Mouse (Mus musculus): ENCODE measurements around the gene Adamts20. TPM values are rescaled to one million over a fixed set of nuclear protein-coding genes. Genes with fewer than 3 reads are reported as not detected.

Adamts20 gene
- polyA plus RNA-seq, 1 experiment from 2014 or later = 2.8 TPM

DNA sequence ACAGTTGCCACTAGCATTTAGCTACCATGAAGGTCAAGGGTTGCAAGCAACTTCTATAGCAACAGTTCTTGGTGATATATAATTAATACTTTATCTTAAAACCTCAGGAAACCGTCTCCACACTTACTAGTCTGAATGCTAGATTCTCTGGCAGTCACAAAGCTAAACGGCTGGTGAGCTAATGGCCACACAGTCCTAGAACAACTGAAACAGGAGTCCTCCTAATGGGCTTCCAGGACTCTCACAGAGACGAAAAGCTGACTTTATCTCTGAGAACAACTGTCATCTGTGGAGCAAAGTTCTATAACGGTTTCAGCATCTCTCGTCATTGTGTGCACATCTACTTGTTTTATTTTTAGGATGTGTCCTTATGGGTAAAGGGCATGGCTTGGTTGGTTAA is 15.0 kb upstream of the Adamts20 start:
- peaks cover 12% of the 10 kb centered on the region for H3K4me1 ChIP-seq (replicated peaks; ENCODE audit: control insufficient read depth, insufficient read depth, low read length)
- ATAC-seq = no peak
- WGBS = 81% methylated on average over 5 of the region's 5 CpGs

DNA sequence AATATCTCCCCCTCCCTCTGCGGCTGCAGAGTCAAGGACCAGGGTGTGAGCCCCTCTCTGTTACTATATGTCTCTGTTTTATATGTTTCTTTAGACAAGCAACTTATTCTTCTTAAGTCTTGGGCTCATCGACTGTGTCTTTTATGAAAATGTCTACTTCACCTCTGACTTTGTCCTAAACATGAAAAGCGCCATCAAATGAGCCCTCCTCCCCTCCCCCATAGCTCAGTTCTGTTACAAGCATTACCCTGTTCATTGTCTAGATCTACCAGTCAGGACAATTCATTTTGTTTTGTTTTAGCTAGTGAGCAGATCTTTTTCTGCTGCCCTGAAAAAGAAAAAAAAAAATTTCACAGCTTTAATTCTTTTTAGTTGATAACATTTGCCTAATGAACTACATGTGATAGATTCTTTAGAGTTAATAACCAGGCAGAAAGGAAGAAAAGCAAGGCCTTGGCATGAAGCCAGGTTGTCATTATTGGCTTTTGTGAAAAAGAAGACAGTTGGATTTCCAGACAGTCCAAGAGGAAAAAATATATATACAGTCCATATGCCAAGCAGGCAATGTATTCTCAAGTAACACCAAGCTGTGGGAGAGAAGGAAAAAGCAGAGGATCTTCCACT is 14.4 kb upstream of the Adamts20 start:
- H3K27ac ChIP-seq (ENCODE audit: low read length) = no peak overlapping the region
- ATAC-seq = no peak
- no peaks in the 10 kb centered on the region for H3K27me3 ChIP-seq (replicated peaks; ENCODE audit: control insufficient read depth, insufficient read depth, low read length)
- 27% methylated on average over 3 of the region's 3 CpGs for WGBS
- no peak overlapping the region for H3K4me2 ChIP-seq (ENCODE audit: low read length)
- no peaks in the 10 kb centered on the region for H3K9me3 ChIP-seq (ENCODE audit: control insufficient read depth, low read length)
- H3K36me3 ChIP-seq (ENCODE audit: control insufficient read depth, insufficient read depth) = no peaks in the 10 kb centered on the region
- H3K4me1 ChIP-seq (replicated peaks; ENCODE audit: control insufficient read depth, insufficient read depth, low read length) = peaks cover 12% of the 10 kb centered on the region
- no peak overlapping the region for H3K9ac ChIP-seq (replicated peaks; ENCODE audit: low read depth, low read length)
- H3K4me3 ChIP-seq (replicated peaks; ENCODE audit: low read length) = no peak overlapping the region

More for the DNA sequence above, 15.0 kb upstream of the Adamts20 start:
- H3K9ac ChIP-seq (replicated peaks; ENCODE audit: low read depth, low read length) = no peak overlapping the region
- H3K27ac ChIP-seq (ENCODE audit: low read length) = no peak overlapping the region
- H3K36me3 ChIP-seq (ENCODE audit: control insufficient read depth, insufficient read depth) = no peaks in the 10 kb centered on the region
- H3K4me3 ChIP-seq (replicated peaks; ENCODE audit: low read length) = no peak overlapping the region
- H3K27me3 ChIP-seq (replicated peaks; ENCODE audit: control insufficient read depth, insufficient read depth, low read length) = no peaks in the 10 kb centered on the region
- H3K9me3 ChIP-seq (ENCODE audit: control insufficient read depth, low read length) = no peaks in the 10 kb centered on the region
- no peak overlapping the region for H3K4me2 ChIP-seq (ENCODE audit: low read length)

- H3K9me3 ChIP-seq (ENCODE audit: control insufficient read depth, low read length) = no peaks in the 10 kb centered on the region
- no peak overlapping the region for H3K4me3 ChIP-seq (replicated peaks; ENCODE audit: low read length)
- H3K9ac ChIP-seq (replicated peaks; ENCODE audit: low read depth, low read length) = no peak overlapping the region
- no peak for ATAC-seq
- no peak overlapping the region for H3K4me2 ChIP-seq (ENCODE audit: low read length)
- H3K36me3 ChIP-seq (ENCODE audit: control insufficient read depth, insufficient read depth) = no peaks in the 10 kb centered on the region
- peaks cover 12% of the 10 kb centered on the region for H3K4me1 ChIP-seq (replicated peaks; ENCODE audit: control insufficient read depth, insufficient read depth, low read length)
- H3K27me3 ChIP-seq (replicated peaks; ENCODE audit: control insufficient read depth, insufficient read depth, low read length) = no peaks in the 10 kb centered on the region
- WGBS = 12% methylated on average over 13 of the region's 13 CpGs
- H3K27ac ChIP-seq (ENCODE audit: low read length) = no peak overlapping the region
Measured at GRCm38 (mm10) chr15:94478706-94479105, 13.5 kb upstream of the Adamts20 start.

- Histone ChIP-seq H3K4me1 (replicated peaks; ENCODE audit: control insufficient read depth, insufficient read depth, low read length) (peaks cover 12% of the 10 kb centered on the region), H3K9ac (replicated peaks; ENCODE audit: low read depth, low read length) (no peak overlapping the region), H3K4me3 (replicated peaks; ENCODE audit: low read length) (no peak overlapping the region), H3K9me3 (ENCODE audit: control insufficient read depth, low read length) (no peaks in the 10 kb centered on the region), H3K27me3 (replicated peaks; ENCODE audit: control insufficient read depth, insufficient read depth, low read length) (no peaks in the 10 kb centered on the region), H3K36me3 (ENCODE audit: control insufficient read depth, insufficient read depth) (no peaks in the 10 kb centered on the region), H3K27ac (ENCODE audit: low read length) (no peak overlapping the region), H3K4me2 (ENCODE audit: low read length) (no peak overlapping the region)
- peak; percentile 28; the same call in 1 of the 2 replicates for ATAC-seq
- WGBS = 6% methylated on average over 7 of the region's 7 CpGs
Measured at GRCm38 (mm10) chr15:94477287-94477686, 12.1 kb upstream of the Adamts20 start.

DNA sequence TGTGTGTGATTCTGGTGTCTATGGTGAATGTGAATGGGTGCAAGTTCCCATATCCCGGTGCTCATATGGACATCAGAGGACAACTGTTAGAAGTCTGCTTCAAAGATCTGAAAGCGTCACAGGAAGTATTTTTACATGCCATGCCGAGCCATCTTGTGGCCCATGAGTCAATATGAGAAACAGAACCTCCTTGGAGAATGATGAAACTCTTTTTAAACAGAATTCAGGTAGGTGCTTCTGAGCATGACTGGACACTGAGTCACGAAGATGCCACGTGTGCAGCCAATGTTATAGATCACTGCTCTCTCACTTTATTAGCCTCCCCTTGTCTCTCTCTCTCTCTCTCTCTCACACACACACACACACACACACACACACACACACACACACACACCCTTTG is 10.8 kb upstream of the Adamts20 start:
- Histone ChIP-seq H3K4me3 (replicated peaks; ENCODE audit: low read length) (no peak overlapping the region), H3K9me3 (ENCODE audit: control insufficient read depth, low read length) (no peaks in the 10 kb centered on the region), H3K36me3 (ENCODE audit: control insufficient read depth, insufficient read depth) (no peaks in the 10 kb centered on the region), H3K27ac (ENCODE audit: low read length) (no peak overlapping the region), H3K27me3 (replicated peaks; ENCODE audit: control insufficient read depth, insufficient read depth, low read length) (no peaks in the 10 kb centered on the region), H3K4me2 (ENCODE audit: low read length) (no peak overlapping the region), H3K9ac (replicated peaks; ENCODE audit: low read depth, low read length) (no peak overlapping the region), H3K4me1 (replicated peaks; ENCODE audit: control insufficient read depth, insufficient read depth, low read length) (peaks cover 12% of the 10 kb centered on the region)
- WGBS = 93% methylated on average over 5 of the region's 5 CpGs
- no peak for ATAC-seq

DNA sequence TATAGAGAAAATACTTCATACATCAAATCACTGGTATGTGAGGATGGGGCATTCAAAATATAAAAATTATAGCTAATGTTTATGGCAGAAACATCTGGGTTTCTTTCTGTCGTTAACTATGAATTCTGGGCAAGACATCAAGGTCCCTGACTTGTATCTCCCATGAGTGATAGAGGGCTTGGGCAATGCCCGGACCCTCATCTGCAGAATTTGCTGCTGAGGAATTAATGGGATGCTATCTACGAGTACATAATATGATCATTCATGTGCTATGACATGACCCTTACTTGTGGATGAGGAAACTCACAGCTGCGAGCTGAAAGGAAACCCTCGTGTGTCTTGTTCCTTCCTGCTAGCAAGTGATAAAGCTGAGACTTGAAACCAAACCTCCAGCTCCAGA is 5.1 kb upstream of the Adamts20 start:
- Histone ChIP-seq H3K4me3 (replicated peaks; ENCODE audit: low read length) (no peak overlapping the region), H3K4me1 (replicated peaks; ENCODE audit: control insufficient read depth, insufficient read depth, low read length) (no peaks in the 10 kb centered on the region), H3K9ac (replicated peaks; ENCODE audit: low read depth, low read length) (no peak overlapping the region), H3K9me3 (ENCODE audit: control insufficient read depth, low read length) (no peaks in the 10 kb centered on the region), H3K27me3 (replicated peaks; ENCODE audit: control insufficient read depth, insufficient read depth, low read length) (no peaks in the 10 kb centered on the region), H3K36me3 (ENCODE audit: control insufficient read depth, insufficient read depth) (no peaks in the 10 kb centered on the region), H3K27ac (ENCODE audit: low read length) (no peak overlapping the region), H3K4me2 (ENCODE audit: low read length) (no peak overlapping the region)
- ATAC-seq = no peak
- WGBS = 87% methylated on average over 5 of the region's 5 CpGs

DNA sequence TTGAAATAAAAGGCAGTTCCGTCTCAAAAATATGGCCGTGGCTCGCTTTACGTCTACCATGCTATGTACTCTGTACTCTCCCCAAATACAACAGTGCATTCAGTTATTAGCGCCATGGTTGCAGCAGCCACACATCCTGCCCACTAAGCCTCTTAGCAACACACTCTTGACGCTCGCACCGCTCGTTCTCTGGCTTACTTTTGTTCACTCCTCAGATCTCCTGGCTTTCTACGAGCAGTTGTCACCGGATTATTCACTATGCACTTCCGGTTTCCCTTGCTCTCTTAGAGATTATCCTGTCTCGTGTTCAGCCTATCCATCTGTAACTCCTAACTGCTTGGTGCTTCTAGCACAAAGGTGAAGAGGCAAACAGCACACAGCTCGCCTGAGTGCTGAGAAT is 337 bp downstream of the Adamts20 start:
- H3K4me1 ChIP-seq (replicated peaks; ENCODE audit: control insufficient read depth, insufficient read depth, low read length) = no peaks in the 10 kb centered on the region
- H3K27ac ChIP-seq (ENCODE audit: low read length) = no peak overlapping the region
- no peak for ATAC-seq
- no peaks in the 10 kb centered on the region for H3K27me3 ChIP-seq (replicated peaks; ENCODE audit: control insufficient read depth, insufficient read depth, low read length)
- H3K9ac ChIP-seq (replicated peaks; ENCODE audit: low read depth, low read length) = no peak overlapping the region
- H3K4me3 ChIP-seq (replicated peaks; ENCODE audit: low read length) = no peak overlapping the region
- H3K4me2 ChIP-seq (ENCODE audit: low read length) = no peak overlapping the region
- no peaks in the 10 kb centered on the region for H3K9me3 ChIP-seq (ENCODE audit: control insufficient read depth, low read length)
- no peaks in the 10 kb centered on the region for H3K36me3 ChIP-seq (ENCODE audit: control insufficient read depth, insufficient read depth)
- WGBS = 60% methylated on average over 14 of the region's 14 CpGs

DNA sequence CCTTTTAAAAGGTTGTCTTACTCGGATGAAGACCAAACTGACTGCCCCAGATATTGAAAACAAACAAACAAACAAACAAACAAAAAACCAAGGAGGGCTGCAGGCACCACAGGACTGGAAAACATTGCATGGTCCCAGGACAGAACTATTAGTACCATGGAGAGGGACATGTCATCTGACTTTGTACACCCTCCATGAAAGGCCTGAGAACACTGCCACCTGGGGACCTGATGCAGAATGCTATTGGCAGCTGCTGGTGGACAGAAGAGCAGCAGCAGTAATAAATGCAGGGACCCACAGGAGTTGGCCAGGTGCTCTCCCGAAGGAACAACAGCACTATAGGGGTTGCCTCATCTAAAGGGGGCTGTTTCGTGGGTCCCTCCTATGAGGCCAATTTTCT is 2.0 kb downstream of the Adamts20 start:
- 87% methylated on average over 3 of the region's 3 CpGs for WGBS
- ATAC-seq = no peak
- no peak overlapping the region for H3K9ac ChIP-seq (replicated peaks; ENCODE audit: low read depth, low read length)
- H3K27me3 ChIP-seq (replicated peaks; ENCODE audit: control insufficient read depth, insufficient read depth, low read length) = no peaks in the 10 kb centered on the region
- no peaks in the 10 kb centered on the region for H3K36me3 ChIP-seq (ENCODE audit: control insufficient read depth, insufficient read depth)
- H3K4me2 ChIP-seq (ENCODE audit: low read length) = no peak overlapping the region
- H3K9me3 ChIP-seq (ENCODE audit: control insufficient read depth, low read length) = no peaks in the 10 kb centered on the region
- no peaks in the 10 kb centered on the region for H3K4me1 ChIP-seq (replicated peaks; ENCODE audit: control insufficient read depth, insufficient read depth, low read length)
- H3K4me3 ChIP-seq (replicated peaks; ENCODE audit: low read length) = no peak overlapping the region
- no peak overlapping the region for H3K27ac ChIP-seq (ENCODE audit: low read length)

DNA sequence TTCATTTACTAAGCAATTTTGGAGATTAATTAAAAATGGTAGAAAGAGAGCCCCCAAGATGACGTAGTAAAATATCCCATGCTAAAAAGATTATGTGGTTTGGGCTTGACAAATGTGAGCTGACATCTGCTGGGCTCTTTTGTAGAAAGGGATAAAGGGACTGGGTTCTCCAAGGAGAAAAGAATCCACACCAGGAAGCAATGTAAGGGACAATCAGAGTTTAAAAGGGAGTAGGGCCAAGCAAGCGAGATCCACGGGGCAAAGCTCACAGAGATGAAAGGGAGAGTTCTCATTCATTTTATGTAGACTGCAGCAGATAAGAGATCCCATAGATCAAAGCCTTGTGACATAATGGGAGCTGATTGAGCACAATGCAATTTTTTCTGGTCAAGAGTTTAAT is 3.0 kb downstream of the Adamts20 start:
- no peak for ATAC-seq
- H3K9me3 ChIP-seq (ENCODE audit: control insufficient read depth, low read length) = no peaks in the 10 kb centered on the region
- H3K9ac ChIP-seq (replicated peaks; ENCODE audit: low read depth, low read length) = no peak overlapping the region
- H3K4me1 ChIP-seq (replicated peaks; ENCODE audit: control insufficient read depth, insufficient read depth, low read length) = no peaks in the 10 kb centered on the region
- H3K4me3 ChIP-seq (replicated peaks; ENCODE audit: low read length) = no peak overlapping the region
- no peaks in the 10 kb centered on the region for H3K27me3 ChIP-seq (replicated peaks; ENCODE audit: control insufficient read depth, insufficient read depth, low read length)
- no peak overlapping the region for H3K4me2 ChIP-seq (ENCODE audit: low read length)
- WGBS = 21% methylated on average over 3 of the region's 3 CpGs
- H3K36me3 ChIP-seq (ENCODE audit: control insufficient read depth, insufficient read depth) = no peaks in the 10 kb centered on the region
- no peak overlapping the region for H3K27ac ChIP-seq (ENCODE audit: low read length)

- peak overlapping the region; percentile 24 for H3K4me2 ChIP-seq (ENCODE audit: low read length)
- WGBS = 28% methylated on average over 9 of the region's 9 CpGs
Measured at GRCm38 (mm10) chr15:94461166-94461565, 4.1 kb downstream of the Adamts20 start.

More at GRCm38 (mm10) chr15:94461166-94461565, 4.1 kb downstream of the Adamts20 start:
- Histone ChIP-seq H3K9ac (replicated peaks; ENCODE audit: low read depth, low read length) (no peak overlapping the region), H3K4me1 (replicated peaks; ENCODE audit: control insufficient read depth, insufficient read depth, low read length) (no peaks in the 10 kb centered on the region), H3K27me3 (replicated peaks; ENCODE audit: control insufficient read depth, insufficient read depth, low read length) (no peaks in the 10 kb centered on the region), H3K9me3 (ENCODE audit: control insufficient read depth, low read length) (no peaks in the 10 kb centered on the region), H3K4me3 (replicated peaks; ENCODE audit: low read length) (no peak overlapping the region), H3K36me3 (ENCODE audit: control insufficient read depth, insufficient read depth) (no peaks in the 10 kb centered on the region), H3K27ac (ENCODE audit: low read length) (no peak overlapping the region)
- ATAC-seq = no peak
